Mouse (Mus musculus): Measurements from ENCODE around the gene St6gal1. TPM values are rescaled to one million over a fixed set of nuclear protein-coding genes. Genes with fewer than 3 reads are reported as not detected.

The St6gal1 gene
- polyA plus RNA-seq, 1 experiment from 2014 or later = 63.1 TPM

DNA sequence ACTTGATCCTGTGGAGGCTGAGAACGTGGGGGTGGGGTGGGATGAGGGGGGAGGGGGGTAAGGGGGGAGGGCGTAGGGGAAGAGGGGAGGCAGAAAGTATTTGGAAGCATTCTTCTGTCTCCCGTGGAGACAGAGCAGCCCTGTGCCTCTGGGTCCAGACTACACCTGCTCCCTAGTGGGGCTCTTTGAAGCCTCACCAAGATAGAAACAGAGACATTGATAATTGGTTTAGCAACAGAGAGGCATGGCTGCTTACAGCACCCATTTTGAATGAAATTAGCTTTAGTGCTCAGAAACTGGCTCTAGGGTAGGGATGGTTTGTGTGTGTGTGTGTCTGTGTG is 46.3 kb downstream of the St6gal1 start:
- no peaks in the 10 kb centered on the region for H3K27me3 ChIP-seq
- DNase-seq (ENCODE audit: low read depth, low spot score) = no peak
- CTCF ChIA-PET = interaction anchor here (1.8 kb wide), 2 partner anchors 42 to 132 kb away, joined by 4 to 5 read pairs; no protein-coding TSS in a partner anchor
- TF ChIP-seq CTCF (IDR thresholded peaks at IDR 0.05) = no peak
- POLR2A ChIA-PET = interaction anchor here (1.2 to 1.3 kb wide), 2 partner anchors 11 to 37 kb away, joined by 3 to 5 read pairs; no protein-coding TSS in a partner anchor
- ATAC-seq = no peak
- in situ Hi-C loops (cut with MboI; ENCODE audit: low pct_unique_long_range_greater_than_20kb) = no loop called here

DNA sequence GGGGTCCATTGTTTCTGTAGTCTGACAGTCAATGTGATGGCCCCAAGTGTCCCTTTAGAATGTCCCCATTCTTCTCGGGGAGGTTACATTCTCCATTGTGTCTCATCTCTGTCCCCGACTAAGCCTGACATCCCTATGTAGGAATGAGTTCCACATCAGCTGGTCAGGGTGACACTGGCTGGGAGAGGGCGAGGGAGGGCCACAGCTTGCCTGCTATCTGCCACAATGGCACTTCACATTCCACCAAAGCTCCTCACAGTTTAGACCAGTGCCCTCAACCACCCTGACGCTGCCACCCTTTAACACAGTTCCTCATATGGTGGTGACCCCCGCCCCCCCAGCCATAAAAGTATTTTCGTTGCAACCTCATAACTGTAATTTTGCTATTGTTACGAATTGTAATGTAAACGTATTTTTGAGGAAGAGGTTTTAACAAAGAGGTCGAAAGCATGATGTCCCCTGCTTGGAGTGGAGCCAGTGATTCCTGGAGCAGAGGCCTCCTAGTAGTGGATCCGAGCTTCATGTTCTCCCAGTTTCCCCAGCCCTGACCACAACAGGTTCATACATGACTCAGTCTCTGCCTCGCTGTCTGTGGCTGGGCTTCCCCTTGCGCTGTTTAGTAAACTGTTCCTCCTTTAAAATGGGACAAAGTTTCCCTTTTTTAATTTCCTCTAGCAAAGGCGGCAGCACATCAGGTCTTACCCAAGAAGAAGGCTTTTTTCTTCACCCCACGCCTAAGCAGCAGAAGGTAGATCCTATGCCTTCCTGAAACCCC is 47.4 kb downstream of the St6gal1 start:
- ATAC-seq = no peak
- no peak for DNase-seq (ENCODE audit: low read depth, low spot score)
- in situ Hi-C loops (cut with MboI; ENCODE audit: low pct_unique_long_range_greater_than_20kb) = no loop called here
- ChIA-PET POLR2A (interaction anchor here (0.7 to 1.3 kb wide), 5 partner anchors 36 to 164 kb away, joined by 3 to 4 read pairs (median 3); no protein-coding TSS in a partner anchor), CTCF (interaction anchor here (1.3 to 1.8 kb wide), 4 partner anchors 9 to 131 kb away, joined by 3 to 5 read pairs (median 4); no protein-coding TSS in a partner anchor)
- H3K27me3 ChIP-seq = no peaks in the 10 kb centered on the region
- TF ChIP-seq CTCF (IDR thresholded peaks at IDR 0.05) = no peak

DNA sequence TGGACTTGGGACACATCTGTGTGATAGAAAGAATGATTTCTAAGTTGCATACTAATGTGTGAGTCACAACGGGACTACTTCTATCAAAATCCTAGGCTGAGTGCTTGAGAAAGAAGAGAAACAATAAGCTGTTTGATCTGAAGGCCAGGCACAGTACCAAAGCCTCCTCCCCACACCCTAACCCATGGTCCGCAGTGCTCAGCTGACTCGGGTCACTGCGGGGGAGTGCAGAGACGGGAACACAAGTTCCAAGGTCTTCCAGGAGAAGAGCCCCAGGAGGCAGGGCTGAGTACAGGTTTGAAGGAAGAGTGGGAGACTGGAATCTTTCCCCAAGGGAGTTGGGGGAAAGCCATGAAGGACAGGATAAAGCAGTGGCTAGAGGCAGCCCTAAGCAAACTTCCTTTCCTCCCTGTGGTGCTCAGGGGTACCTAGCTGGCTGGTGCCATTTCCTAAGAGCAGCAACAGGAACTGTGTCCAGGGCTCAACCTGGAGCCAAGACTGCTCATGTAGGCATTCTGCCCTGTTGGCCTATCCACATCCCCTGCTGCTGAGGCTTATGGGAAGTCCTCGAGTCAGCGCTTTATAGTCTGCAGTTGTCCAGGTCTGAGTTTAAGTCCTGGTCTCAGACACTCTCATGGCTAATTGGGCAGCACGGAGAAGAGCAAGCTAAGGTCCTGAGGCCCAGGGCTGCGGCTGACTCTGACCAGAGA is 48.1 kb downstream of the St6gal1 start:
- ATAC-seq = peak; percentile 45
- in situ Hi-C loops (cut with MboI; ENCODE audit: low pct_unique_long_range_greater_than_20kb) = no loop called here

DNA sequence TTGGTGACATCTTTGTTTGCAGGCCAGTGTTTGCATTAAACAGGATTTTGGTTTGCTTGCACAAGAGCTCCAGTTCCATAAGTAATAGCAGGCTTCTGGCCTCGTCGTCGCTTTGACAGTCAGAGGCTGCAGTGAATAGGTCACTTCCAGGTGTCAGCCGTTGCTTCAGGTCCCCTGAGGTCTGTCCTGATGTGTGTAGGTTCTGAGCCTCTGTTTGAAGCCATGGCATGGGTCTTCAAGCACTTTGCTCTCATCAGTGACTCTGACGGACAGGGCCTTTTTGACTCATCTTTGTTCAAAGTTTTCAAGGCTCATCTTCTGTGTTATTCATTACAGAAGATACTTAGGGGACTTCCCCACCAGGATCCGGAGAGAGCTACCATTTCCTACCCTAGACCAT is 49.5 kb downstream of the St6gal1 start:
- in situ Hi-C loops (cut with MboI; ENCODE audit: low pct_unique_long_range_greater_than_20kb) = no loop called here
- no peaks in the 10 kb centered on the region for H3K27me3 ChIP-seq
- DNase-seq (ENCODE audit: low read depth, low spot score) (no peak), ATAC-seq (no peak)
- ChIA-PET CTCF (interaction anchor here (1.6 kb wide), 1 partner anchor 12 kb away, joined by 3 read pairs; no protein-coding TSS in a partner anchor), POLR2A (interaction anchor here (1.4 kb wide), 1 partner anchor 9 kb away, joined by 4 read pairs; no protein-coding TSS in a partner anchor)
- TF ChIP-seq CTCF (IDR thresholded peaks at IDR 0.05) = no peak

More for the DNA sequence above, 48.1 kb downstream of the St6gal1 start:
- ChIA-PET POLR2A (interaction anchor here (0.7 to 1.4 kb wide), 3 partner anchors 10 to 164 kb away, joined by 3 to 4 read pairs (median 4); no protein-coding TSS in a partner anchor), CTCF (interaction anchor here (1.3 to 1.6 kb wide), 3 partner anchors 10 to 36 kb away, joined by 3 to 4 read pairs (median 3); no protein-coding TSS in a partner anchor)
- H3K27me3 ChIP-seq = no peaks in the 10 kb centered on the region
- TF ChIP-seq CTCF (IDR thresholded peaks at IDR 0.05) = no peak
- peak; percentile 43 for DNase-seq (ENCODE audit: low read depth, low spot score)

DNA sequence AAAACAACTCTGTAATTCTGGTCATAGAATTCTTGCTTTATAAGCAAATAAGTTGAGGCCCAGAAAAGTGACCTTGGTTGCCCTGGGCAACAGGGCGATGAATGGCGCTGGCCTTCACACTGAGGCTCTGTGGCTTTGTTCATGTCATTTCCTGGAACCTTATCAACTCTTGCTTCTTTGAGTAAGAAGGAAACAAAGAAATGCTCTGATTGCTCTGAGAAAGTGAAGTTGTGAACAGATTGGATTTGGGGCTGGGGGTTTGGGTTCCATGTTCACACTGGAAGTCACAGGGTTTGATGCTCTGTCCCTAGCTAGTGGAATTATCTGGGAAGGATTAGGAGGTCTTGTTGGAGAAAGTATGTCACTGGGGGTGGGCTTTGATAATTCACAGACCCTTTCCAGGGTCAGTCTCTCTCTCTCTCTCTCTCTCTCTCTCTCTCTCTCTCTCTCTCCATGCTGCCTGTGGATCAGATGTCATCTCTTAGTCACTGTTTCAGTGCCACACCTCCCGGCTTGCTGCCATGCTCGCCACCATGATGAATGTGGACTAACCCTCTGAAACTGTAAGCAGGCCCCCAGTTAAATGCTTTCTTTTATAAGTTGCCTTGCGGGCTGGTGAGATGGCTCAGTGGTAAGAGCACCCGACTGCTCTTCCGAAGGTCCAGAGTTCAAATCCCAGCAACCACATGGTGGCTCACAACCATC is 50.2 kb downstream of the St6gal1 start:
- DNase-seq (ENCODE audit: low read depth, low spot score) (no peak), ATAC-seq (no peak)
- CTCF ChIA-PET = no interaction called here
- in situ Hi-C loops (cut with MboI; ENCODE audit: low pct_unique_long_range_greater_than_20kb) = no loop called here
- no peaks in the 10 kb centered on the region for H3K27me3 ChIP-seq
- no peak for TF ChIP-seq CTCF (IDR thresholded peaks at IDR 0.05)
- POLR2A ChIA-PET = interaction anchor here (0.6 kb wide), 1 partner anchor 36 kb away, joined by 3 read pairs; no protein-coding TSS in a partner anchor

- TF ChIP-seq CTCF (IDR thresholded peaks at IDR 0.05) = no peak
- ChIA-PET POLR2A (no interaction called here), CTCF (no interaction called here)
- no peak for DNase-seq (ENCODE audit: low read depth, low spot score)
- no peak for ATAC-seq
- no peaks in the 10 kb centered on the region for H3K27me3 ChIP-seq
- in situ Hi-C loops (cut with MboI; ENCODE audit: low pct_unique_long_range_greater_than_20kb) = no loop called here
These were observed 51.1 kb downstream of the St6gal1 start for GRCm38 (mm10) chr16:23275661-23276060.

- CTCF ChIA-PET = interaction anchor here (0.9 kb wide), 1 partner anchor 13 kb away, joined by 4 read pairs; no protein-coding TSS in a partner anchor
- POLR2A ChIA-PET = no interaction called here
- no peak for ATAC-seq
- in situ Hi-C loops (cut with MboI; ENCODE audit: low pct_unique_long_range_greater_than_20kb) = no loop called here
- no peaks in the 10 kb centered on the region for H3K27me3 ChIP-seq
- no peak for TF ChIP-seq CTCF (IDR thresholded peaks at IDR 0.05)
- no peak for DNase-seq (ENCODE audit: low read depth, low spot score)
These were observed 55.6 kb downstream of the St6gal1 start for GRCm38 (mm10) chr16:23279879-23280741.

GRCm38 (mm10) chr16:23280742-23281090 is 56.2 kb downstream of the St6gal1 start:
- no peaks in the 10 kb centered on the region for H3K27me3 ChIP-seq
- ChIA-PET CTCF (interaction anchor here (0.9 kb wide), 1 partner anchor 13 kb away, joined by 4 read pairs; no protein-coding TSS in a partner anchor), POLR2A (no interaction called here)
- DNase-seq (ENCODE audit: low read depth, low spot score) (no peak), ATAC-seq (no peak)
- in situ Hi-C loops (cut with MboI; ENCODE audit: low pct_unique_long_range_greater_than_20kb) = no loop called here
- TF ChIP-seq CTCF (IDR thresholded peaks at IDR 0.05) = no peak

GRCm38 (mm10) chr16:23282241-23282640 is 57.7 kb downstream of the St6gal1 start:
- CTCF ChIA-PET = interaction anchor here (1.0 to 1.2 kb wide), 2 partner anchors 13 to 20 kb away, joined by 3 read pairs; no protein-coding TSS in a partner anchor
- POLR2A ChIA-PET = interaction anchor here (1.1 to 2.0 kb wide), 3 partner anchors 9 to 50 kb away, joined by 3 to 5 read pairs (median 4); no protein-coding TSS in a partner anchor
- no peak for DNase-seq (ENCODE audit: low read depth, low spot score)
- H3K27me3 ChIP-seq = no peaks in the 10 kb centered on the region
- TF ChIP-seq CTCF (IDR thresholded peaks at IDR 0.05) = no peak
- no peak for ATAC-seq
- in situ Hi-C loops (cut with MboI; ENCODE audit: low pct_unique_long_range_greater_than_20kb) = no loop called here
